Mouse (Mus musculus) stomach, postnatal 0 days (tissue): ENCODE data around the gene Ppm1h.

ENCODE experiments used
- CTCF ChIP-seq: IDR thresholded peaks from 2 replicates; pipeline ENCODE4 v1.5.1; 2016; ENCODE audit warnings: antibody characterized with exemption, low read depth, mild to moderate bottlenecking, moderate library complexity
- EP300 ChIP-seq: optimal IDR thresholded peaks from 2 replicates; pipeline ENCODE3; 2016; ENCODE audit warnings: antibody characterized with exemption

DNA sequence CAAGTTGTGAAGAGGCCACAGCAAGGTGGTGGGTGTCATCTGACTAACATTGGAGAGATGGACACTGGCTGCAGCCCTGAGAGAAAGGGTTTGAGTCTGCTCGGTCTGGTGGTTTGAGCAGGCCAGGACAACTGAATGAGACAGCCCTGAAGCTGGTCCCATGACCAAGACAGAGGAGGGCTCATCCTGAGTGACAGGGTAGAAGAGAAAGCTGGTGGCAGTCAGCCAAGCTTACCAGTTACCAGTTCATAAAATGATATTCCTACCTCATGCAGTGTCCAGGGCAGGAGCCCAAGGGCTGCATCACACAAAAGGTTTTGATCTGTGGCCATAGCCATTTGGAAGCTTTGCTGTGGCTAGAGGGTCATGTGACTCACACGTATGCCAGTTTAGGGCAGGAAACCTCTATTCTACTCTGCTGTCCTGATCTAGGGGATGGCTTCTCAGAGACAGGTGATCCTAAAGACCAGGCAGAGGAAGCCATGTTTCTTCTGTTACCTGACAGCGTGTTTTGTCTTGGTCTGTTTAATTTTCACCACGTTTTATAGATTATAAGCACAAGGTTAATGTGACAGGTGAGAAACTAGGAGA, 69.9 kb downstream of the Ppm1h start:
- TF ChIP-seq CTCF (no peak), EP300 (no peak)
